Mouse (Mus musculus) embryo, embryonic 10.5 days (tissue): Measurements from ENCODE around the gene Scnn1a.

Source experiments
- DNase-seq: peaks from one replicate; pipeline ENCODE4 v3.0.0-alpha.2; 2015; ENCODE audit warnings: low spot score

Scnn1a gene

DNA sequence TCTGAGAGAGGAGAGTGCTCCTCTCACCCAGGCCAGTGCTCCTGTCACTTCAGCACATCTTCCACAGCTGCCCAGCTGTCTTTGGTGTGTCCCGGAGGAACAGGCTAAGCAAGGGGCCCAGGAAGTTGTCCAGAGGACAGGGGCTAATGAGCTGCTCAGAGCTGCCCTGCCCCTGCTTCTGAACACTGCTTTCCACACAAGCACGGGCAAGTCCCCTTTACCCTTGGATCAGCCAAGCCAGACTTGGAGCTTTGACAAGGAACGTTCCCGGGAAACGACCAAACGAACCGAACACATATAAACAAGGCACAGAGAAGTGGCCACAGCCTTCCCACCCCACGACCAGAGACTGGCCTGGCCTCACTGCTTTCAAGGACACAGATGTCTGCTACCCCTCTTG, 23.6 kb downstream of the Scnn1a start:
- DNase-seq, result no peak

DNA sequence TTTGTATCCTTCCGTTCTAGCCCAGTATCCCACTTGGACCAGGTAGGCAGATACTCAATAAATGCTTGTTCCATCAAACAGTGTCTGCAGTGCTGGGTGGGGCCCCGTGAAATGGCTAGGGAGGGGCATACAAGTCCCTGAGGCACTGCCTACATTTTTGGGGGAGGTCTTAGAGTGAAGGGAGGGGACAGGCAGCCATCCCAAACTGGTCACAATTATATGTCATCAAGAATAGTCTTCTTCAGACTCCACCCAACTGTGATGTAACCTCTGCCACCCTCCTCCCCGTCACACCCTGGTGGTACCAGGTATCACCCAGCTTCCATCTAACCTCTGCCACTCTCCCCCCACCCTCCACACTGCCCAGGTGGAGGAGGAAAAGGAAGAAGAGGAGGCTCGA, 24.4 kb downstream of the Scnn1a start:
- no peak for DNase-seq

DNA sequence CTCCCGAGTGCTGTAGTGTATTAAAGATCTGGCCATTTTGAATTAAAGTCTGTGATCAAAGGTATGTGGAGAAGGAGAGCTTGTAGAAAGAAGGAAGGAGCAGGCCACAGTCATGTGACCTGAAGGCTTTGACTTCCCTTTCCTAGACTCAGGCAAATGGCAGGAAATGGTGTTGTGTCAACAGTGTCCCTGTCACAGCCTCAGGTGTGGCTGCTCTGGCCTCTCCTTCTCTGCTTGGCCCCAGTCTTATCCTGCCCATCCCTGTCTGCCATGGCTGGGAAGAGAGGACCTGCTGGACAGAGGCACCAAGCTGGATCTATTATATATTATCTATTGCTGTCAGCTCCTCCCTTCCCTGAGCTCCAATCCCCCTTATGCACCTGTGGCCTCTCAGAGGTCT, 25.2 kb downstream of the Scnn1a start:
- DNase-seq, result no peak

DNA sequence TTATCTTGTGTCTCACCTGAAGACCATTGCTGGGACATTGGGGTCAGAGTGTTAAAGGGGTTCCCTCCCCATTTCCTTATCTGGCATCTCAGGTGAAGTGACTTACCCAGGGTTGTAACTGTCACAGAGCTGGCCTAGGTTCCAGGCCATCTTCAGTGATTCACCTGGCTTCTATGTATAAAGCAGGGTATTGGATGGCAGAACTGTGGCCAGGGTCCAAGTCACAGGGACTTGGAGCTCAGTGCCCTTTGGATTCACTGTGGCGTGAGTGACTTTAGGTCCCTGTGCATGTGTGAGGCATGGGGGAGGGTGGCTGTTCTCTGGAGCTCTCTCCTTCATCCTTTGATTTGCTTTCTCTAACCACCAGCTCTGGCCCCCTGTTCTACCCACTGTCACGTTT, 25.6 kb downstream of the Scnn1a start:
- DNase-seq, result no peak

DNA sequence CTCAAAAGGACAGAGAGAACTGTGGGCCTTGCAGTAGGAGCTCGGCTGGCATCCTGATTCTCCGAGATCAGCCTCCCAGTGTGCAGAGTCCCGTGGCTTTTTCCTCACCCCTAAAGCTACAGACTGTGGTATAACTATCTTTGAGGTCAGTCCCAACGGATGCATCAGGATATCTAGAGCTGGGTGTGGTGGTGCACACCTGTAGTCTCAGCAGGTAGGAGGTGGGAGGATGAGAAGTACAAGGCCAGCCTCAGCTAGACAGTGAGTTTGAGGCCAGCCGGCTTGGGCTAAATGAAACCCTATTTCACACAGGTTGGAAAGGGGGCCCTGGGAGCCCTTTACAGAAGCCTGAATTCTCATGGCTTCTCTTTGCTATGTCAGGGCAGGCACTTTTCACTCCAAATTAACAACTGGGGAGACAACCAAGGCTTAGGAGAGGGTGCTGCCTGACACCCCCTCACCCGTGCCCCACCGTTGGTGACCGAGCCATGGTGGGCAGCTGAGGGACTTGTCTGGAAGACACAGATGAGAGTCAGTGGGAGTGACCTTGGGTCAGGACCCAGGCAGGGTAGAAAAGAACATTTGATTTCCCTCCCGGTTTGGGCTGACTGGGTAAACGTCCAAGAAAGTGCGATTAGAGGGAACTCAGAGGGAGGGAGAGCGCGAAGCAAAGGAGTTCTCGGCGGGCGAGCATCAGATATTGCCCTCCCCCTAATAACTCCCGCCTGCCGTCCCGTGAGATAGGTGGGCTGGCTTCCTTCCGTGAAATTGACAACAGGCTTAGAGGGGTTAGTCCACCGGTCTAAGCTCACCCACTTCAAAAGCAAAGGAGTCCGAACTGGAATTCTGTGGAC, 28.5 kb downstream of the Scnn1a start, which contains the start of gene Tnfrsf1a:
Tnfrsf1a (plus strand) TSS at position 642 of the 854 bp plus-strand sequence.
- DNase-seq, result no peak

DNA sequence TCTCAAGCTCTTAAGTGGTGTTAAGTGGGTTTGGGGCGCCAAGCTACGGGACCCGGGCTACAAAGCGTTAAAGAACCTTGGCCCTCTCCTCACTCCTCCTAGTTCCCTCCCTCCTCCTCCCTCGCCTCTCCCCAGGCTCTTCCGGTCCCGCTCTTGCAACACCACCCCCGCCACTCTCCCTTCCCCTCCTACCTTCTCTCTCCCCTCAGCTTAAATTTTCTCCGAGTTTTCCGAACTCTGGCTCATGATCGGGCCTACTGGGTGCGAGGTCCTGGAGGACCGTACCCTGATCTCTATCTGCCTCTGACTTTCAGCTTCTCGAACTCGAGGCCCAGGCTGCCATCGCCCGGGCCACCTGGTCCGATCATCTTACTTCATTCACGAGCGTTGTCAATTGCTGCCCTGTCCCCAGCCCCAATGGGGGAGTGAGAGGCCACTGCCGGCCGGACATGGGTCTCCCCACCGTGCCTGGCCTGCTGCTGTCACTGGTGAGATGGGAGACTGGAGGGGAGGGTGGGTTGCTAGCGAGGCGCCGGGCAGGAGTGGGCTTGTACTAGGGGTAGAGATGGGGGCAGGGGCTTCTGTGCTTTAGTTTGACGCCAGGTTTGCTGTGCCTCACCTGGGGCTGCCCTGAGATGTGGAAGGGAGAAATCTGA, 29.2 kb downstream of the Scnn1a start:
- peak; percentile 88 for DNase-seq

DNA sequence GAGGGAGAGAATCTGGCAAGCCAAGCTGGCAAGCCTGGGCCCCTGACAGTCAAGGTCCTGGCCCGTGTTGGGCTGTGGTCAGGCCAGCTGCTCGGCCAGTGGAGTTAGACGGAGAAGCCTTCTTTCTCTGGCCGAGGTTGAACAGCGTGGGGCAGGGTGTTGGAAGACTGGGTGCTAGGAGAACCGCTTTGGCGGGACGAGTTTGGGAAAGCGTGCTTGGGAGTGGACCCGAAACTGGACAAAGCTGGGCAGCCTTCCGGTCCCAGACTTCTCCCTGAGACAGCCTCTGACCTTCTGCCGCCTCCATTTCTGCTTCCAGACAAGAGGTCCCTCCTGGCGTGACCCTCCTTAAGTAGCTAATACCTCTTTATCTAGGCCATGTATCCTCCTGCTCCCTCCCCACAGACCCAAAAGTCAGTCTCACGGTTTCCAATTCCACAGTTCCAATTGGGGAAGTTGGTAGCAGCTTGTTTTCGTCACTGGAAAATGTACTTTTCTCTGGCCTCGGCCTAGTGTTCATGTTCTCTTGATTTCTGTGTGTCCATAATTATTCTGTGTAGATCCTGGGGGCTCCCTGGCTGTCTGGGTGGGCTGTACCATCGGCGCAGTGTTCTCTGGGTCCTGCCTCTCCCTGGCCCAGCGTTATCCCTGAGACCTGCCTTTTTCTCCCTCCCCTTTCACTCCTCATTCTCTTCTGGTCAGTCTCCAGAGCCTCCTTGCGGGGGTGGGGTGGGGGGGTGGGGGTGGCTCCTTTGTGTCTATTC, 30.0 kb downstream of the Scnn1a start:
- no peak for DNase-seq

DNA sequence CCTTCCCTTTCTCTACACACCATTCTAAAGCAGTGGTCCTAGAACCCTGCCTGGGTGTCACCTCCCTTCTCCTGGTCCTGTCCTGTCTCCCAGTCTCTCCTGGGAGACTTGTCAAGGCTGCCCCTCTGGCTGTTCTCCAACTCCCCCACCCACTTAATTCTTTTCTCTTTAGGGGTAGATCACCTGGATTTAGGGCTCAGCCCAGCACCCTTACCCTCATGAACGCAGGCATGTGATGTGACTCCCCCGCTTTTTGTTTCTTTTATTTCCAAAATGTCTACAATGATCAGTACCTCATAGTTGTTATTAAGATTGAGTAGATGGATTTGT, 30.5 kb downstream of the Scnn1a start:
- DNase-seq, result no peak

DNA sequence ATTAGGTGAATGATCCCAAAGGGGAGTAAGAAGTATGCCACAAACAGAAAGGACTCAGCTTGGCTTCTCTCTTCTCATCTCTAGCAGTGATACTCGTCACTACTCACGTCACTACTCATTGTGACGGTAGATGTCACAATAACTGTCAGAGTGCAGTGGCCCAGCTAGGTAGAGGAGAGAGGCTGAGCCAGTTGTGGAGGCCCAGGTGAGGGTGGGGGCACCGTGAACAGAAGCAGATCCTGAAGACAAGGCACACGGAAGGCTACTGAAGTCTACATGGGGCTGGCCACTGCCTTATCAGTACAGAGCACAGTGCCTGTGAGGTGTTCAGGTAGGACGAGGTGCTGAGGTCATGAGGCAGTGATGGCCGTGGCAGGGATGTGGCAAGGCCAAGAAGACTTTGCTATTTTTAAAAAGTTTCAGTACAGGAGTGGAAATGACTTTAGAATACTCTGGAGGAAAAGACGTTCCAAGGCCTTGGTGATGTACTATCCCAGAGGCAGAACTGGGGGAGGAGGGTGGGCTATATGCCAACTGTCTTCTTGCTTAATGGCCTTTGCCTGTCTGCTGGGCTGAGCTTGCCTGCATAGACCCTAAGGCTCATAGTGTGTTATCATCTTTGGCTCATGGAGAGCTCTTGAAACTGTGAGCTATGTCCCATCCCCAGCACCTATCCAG, 31.0 kb downstream of the Scnn1a start:
- DNase-seq, result no peak

DNA sequence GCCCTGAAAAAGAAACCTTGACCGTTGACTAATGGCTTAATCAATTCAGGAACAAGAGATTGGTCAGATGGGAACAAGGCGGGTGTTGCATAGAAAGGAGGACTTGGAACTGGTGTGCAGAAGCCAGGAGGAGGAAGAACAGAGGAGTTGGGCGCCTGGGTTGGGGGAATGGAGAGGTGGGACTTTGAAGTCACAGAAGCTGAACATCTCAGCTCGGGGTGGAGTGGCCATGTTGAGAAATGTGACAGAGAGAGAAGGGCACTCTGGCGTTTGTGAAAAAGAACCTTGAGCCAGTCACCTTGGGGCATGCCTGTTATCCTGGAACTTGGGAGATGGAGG, 31.6 kb downstream of the Scnn1a start:
- no peak for DNase-seq

DNA sequence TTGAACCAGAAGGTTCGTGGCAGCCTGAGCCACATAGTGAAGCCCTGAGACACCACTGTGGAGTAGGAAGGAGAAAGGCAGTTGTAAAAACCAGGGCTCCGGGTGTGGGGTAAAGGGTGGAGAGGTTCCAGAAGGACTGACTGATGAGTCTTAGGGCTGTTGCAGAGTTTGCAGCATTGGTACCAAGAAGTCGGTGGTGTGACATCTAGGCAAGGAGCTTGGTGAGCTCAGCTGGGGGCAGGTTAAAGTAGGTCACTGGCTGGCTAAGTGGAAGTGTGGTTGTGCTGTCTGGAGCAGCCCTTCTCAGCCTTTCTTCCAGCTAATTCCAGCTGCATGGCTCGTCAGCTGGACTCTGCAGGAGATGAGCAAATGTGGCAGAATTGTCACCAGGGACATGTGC, 32.4 kb downstream of the Scnn1a start:
- no peak for DNase-seq

DNA sequence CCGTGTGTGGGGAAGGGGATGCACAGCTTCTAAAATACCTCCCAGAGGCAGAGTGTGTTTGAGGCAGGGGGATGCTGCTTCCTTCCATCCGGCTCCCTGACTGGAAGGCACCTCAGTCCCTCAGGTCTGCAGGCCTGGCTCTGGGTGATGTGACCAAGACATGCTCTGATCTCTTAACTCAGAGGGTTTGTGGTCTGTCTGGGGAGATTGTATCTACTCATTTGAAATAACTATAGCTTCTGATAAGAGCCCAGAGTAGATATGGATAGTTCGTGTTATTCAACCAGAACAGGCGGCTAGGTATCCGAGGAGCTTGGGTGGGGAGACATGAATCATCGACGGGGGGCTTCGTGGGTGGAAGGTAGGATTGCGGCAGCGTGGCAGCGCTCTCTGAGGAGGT, 32.8 kb downstream of the Scnn1a start:
- DNase-seq, result no peak

DNA sequence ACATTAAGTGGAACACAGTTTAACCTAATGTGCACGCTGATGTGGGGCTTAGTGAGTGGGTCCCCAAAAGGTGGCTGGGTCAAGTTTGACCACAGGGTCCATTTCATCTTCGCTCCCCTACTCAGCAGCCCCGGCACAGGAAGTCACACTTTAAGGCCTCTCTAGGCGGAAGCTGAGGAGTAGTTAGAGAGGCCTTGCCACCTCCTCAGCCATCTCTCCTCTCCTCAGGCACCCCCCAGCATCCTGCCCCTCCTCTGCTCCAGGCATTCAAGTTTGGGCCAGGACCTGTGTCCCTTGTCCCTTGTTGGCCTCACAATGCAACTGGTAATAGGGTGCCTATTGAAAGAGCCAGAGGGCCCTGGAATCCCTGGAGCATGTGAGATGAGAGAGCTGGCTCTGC, 33.2 kb downstream of the Scnn1a start:
- DNase-seq, result no peak

DNA sequence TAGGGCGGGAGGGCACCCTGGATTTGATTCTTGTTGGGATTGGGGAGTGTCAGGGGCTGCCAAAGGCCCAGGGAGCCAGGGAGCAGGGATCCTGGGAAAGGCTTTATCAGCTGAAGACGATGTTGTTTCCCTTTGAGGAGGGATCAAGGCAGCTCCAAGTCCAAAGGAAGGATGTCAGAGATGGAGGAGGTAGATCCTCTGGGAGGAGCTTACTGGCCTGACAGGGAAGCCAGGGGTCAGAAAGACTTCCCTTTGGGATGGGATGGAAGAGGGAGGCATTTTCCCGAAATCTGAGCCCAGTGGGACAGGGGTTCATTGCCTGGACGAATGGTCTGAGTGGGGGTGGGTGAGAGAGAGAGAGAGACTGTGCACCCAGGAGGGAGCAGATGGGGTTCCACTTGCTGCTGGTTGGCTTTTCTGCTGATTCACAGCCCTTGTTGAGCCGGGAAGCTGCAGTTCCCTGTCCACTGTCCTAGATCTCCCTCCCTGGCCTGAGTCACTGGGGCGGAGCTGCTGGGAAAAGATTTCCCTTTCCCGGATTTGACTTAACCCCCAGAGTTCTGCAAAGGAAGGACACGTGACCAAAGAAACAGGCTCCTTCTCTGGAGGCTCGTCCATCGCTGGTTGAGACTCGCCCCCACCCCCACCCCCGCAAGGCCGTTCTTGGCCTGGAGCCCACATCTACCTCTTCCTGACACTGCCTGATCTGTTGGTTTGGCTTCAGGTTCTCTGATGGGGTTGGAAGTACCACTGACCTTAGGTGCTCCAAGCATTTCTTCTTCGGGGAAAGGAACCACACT, 34.1 kb downstream of the Scnn1a start:
- DNase-seq, result no peak

DNA sequence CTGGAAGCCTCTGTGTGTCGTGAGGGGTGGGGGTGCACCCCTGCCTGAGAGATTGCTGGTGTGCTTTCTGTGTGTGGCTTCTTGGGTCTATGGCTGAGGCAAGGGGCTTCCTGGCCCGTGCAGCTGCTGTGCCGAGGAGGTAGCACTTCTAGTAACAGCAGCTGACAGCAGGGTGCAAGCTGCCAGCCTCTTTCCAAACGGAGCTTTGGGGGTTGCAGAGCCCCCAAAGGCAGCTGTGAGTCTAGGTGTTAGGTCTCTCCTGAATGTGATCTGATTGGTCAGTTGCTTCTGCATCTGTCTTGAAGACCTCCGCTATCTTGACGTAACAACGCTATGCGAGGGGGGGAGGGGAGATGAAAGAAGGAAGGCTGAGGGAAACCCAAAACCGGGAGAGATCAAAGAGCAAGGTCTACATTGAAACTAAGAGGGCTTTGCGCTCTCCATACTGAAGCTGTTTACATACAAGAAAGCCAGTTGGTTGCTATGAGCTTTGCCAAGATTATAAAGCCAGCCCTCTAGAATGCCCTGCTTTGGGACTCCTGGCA, 34.8 kb downstream of the Scnn1a start:
- DNase-seq, result peak; percentile 73

DNA sequence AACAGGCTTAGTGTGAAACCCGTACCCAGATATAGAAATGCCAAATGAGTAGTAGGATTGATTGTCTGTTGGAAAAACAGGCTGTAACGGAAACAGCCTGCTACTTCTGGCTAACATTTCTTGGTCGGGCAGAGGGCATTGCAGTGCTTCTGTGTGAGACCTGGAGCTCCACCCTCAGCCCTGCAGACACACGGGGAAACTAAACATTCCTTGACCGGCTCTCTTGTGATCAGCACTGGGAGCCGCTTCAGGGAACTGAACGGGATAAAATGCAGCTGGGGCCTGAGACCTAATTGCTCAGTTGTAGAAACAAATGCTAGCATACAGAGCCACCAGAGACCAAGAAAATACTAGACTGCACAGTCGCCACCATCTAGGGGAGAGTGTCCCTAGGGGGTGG, 35.8 kb downstream of the Scnn1a start:
- no peak for DNase-seq

DNA sequence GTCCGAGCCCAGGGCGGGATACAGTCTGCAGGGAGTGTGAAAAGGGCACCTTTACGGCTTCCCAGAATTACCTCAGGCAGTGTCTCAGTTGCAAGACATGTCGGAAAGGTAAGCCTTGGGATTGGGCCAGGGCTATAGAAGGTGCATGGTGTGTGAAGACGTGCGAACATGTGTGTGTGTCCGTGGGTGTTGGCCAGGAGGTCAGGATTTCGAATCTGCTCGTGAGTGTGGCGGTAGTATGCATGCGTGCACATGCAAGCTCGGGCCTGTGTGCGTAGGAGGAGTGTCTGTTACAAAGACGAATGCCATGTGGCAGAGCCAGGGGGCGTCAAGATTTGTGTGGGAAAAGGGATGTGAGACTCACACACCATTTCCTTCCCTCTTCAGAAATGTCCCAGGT, 36.9 kb downstream of the Scnn1a start:
- DNase-seq, result no peak

DNA sequence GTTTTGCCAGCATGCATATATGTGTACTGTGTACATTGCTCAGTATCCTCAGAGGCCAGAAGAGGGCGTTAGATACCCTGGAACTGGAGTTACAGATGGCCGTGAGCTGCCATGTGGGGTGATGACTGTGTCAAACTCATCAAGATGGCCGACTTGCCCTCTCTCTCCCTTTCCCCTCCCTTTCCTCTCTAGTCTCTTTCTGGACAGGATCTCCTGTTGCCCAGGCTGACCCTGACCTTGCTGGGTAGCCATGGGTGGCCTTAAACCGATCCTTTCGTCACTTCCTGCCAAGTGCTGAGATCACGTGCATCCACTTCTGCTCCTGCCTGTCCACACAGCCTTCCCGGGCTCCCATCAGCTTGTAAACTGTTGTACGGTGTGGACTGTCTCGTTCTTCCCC, 39.5 kb downstream of the Scnn1a start:
- no peak for DNase-seq

DNA sequence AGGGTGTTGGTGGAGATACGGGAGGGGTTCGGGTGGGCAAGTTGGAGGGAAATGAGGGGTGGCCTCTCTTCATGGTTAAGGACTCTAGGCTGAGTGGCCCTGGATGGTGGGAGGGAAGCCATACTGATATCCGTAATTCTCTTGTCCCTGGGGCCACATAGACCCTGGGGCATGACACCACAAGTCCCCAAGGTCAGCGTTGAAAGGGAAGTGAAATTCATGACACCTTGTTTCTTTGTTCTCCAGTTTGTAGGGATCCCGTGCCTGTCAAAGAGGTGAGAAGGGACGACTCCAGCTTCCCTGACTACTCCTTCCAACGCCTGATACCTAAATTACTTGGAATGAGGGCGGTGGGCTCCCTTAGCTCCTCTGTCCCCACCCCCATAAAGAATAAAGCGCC, 40.4 kb downstream of the Scnn1a start:
- DNase-seq, result no peak

DNA sequence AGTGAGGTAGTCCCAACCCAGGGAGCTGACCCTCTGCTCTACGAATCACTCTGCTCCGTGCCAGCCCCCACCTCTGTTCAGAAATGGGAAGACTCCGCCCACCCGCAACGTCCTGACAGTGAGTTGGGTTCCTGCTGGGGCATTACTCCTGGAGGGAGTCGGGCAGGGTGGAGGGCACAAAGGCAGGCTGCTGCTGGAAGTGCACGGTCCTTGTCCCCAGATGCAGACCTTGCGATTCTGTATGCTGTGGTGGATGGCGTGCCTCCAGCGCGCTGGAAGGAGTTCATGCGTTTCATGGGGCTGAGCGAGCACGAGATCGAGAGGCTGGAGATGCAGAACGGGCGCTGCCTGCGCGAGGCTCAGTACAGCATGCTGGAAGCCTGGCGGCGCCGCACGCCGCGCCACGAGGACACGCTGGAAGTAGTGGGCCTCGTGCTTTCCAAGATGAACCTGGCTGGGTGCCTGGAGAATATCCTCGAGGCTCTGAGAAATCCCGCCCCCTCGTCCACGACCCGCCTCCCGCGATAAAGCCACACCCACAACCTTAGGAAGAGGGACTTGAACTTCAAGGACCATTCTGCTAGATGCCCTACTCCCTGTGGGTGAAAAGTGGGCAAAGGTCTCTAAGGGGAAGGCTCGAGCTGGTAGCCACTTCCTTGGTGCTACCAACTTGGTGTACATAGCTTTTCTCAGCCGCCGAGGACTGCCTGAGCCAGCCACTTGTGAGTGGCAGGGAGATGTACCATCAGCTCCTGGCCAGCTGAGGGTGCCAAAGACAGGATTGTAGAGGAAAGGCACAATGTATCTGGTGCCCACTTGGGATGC, 41.2 kb downstream of the Scnn1a start:
- no peak for DNase-seq

DNA sequence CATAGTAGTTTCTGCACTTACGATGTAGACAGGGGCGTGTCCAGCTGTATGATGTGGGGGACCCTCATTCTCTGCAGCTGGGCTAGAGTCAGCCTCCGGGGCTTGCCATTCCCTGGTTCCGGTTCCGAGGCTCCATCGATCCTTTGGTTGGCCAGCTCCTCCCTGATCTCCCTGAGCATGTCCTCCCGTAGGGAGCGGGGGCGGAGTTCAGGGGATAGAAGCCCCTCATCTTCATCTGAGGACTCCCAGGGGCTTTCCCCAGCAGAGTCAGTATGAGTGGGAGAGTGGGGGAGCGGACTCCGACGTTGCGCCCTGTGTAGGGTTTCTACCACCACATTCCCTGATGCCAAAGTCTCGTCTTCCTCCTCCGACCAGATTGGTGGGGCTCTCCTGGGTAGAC, 42.6 kb downstream of the Scnn1a start:
- DNase-seq, result no peak
